Mouse (Mus musculus): ENCODE data around the gene Cpeb2. TPM values are rescaled to one million over a fixed set of nuclear protein-coding genes. Genes with fewer than 3 reads are reported as not detected.

Cpeb2 gene
- polyA plus RNA-seq, 2 experiments = 0.86 to 1.1 TPM

DNA sequence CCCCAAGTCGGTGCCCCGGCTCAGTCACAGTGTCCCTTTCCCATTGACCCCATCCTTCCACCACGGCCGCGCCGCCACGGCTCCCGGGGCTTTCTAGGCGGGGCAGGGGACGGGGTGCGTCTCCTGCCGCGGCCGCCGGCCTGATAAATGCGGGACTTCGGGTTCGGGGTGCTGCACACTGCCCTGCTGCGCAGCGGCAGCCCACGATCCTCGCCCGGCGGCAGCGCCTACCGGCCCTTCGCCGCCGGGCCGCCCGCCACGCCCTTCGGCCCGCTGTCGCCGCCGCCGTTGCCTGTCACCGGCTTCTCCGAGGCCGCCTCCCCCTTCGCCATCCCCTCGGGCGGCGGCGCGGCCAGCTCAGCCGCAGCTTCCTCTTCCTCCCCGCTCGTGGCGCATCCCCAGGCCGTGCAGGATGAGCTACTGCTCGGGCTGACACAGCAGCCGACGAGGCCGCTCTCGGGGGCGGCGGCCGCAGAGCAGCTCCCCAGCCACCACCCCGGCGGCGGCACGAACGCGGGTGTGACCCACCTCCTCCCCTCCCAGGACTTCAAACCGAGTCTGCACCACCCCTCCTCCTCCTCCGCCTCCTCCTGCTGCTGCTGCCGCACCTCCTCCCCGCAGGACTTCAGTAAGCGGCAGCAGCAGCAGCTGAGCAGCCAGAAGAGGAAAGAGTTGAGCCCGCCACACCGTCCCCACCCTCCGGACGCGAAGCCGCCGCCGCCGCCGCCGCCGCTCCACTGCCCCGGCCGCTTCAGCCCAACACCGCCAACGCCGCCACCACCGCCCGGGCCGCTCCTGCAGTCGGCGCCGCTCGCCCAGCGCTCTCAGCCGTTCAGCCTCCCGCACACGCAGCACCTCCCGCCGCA lies 579 bp downstream of the Cpeb2 start:
- 1% methylated on average over 60 of the region's 101 CpGs for WGBS (ENCODE audit: insufficient replicate concordance)
- H3K27me3 ChIP-seq (ENCODE audit: control insufficient read depth, insufficient read depth, low read length) = peaks cover 38% of the 10 kb centered on the region
- no peaks in the 10 kb centered on the region; a peak in 1 of 4 replicates for H3K4me1 ChIP-seq (replicated peaks; ENCODE audit: control insufficient read depth in 2 of 2, insufficient read depth in 2 of 2, low read length in 1 of 2)
- peak overlapping the region; percentile 75 for H3K27ac ChIP-seq
- TF ChIP-seq CTCF (IDR thresholded peaks at IDR 0.05; ENCODE audit: low read depth) (no peak), EP300 (IDR thresholded peaks at IDR 0.05; ENCODE audit: low read depth) (no peak)
- H3K9ac ChIP-seq (replicated peaks) = peak overlapping the region; percentile 69
- H3K4me3 ChIP-seq (ENCODE audit: insufficient read depth in 1 of 2, low read depth in 2 of 2, low read length in 2 of 2) = peak overlapping the region; percentile 58 to 76
- peak; percentile 56 for ATAC-seq (ENCODE audit: insufficient read depth)
- H3K4me2 ChIP-seq (ENCODE audit: low read depth) = peak overlapping the region; percentile 83
- DNase-seq (ENCODE audit: low read depth in 3 of 3, low spot score in 3 of 3) = peak in 1 of 3 experiments; percentile 46
- no peaks in the 10 kb centered on the region for H3K36me3 ChIP-seq (replicated peaks; ENCODE audit: control insufficient read depth, insufficient read depth, low read depth)
- H3K9me3 ChIP-seq (ENCODE audit: control insufficient read depth, low read length) = no peaks in the 10 kb centered on the region

DNA sequence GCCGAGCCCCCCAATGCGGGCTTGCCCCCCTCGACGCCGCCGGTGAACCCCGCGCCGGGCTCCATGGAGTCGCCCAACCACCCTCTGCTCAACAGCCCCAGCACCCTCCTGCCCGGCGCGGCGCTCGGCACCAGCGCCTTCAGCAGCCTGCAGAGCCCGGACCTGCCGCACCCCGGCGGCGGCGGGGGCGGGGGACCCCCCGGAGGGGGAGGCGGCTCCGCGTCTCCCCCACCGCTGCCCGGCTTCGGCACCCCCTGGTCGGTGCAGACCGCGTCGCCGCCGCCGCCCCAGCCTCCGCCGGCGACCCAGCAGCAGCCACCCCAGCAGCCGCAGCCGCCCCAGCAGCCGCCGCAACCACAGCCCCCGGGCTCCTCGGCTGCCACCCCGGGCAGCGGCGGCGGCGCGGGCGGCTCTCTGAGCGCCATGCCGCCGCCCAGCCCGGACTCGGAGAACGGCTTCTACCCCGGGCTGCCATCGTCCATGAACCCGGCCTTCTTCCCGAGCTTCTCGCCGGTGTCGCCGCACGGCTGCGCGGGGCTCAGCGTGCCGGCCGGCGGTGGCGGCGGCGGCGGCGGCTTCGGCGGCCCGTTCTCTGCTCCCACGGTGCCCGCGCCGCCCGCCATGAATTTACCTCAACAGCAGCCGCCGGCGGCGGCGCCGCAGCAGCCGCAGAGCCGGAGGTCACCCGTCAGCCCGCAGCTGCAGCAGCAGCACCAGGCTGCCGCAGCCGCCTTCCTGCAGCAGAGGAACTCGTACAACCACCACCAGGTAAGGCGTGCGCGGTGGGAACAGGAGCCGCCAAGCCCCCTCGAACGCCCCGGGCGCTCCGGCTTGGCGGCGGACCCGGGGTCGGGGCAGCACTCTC lies 1.6 kb downstream of the Cpeb2 start:
- Histone ChIP-seq H3K4me1 (replicated peaks; ENCODE audit: control insufficient read depth in 2 of 2, insufficient read depth in 2 of 2, low read length in 1 of 2) (peaks cover 0 to 4% of the 10 kb centered on the region in 2 experiments; a peak in 2 of 4 replicates), H3K4me3 (ENCODE audit: insufficient read depth in 1 of 2, low read depth in 2 of 2, low read length in 2 of 2) (peak overlapping the region; percentile 58 to 76), H3K27me3 (ENCODE audit: control insufficient read depth, insufficient read depth, low read length) (peaks cover 38% of the 10 kb centered on the region), H3K4me2 (ENCODE audit: low read depth) (peak overlapping the region; percentile 83), H3K36me3 (replicated peaks; ENCODE audit: control insufficient read depth, insufficient read depth, low read depth) (no peaks in the 10 kb centered on the region), H3K9me3 (ENCODE audit: control insufficient read depth, low read length) (no peaks in the 10 kb centered on the region), H3K9ac (replicated peaks) (peak overlapping the region; percentile 69), H3K27ac (no peak overlapping the region)
- TF ChIP-seq CTCF (IDR thresholded peaks at IDR 0.05; ENCODE audit: low read depth) (no peak), EP300 (IDR thresholded peaks at IDR 0.05; ENCODE audit: low read depth) (no peak)
- WGBS (ENCODE audit: insufficient replicate concordance) = under 1% methylated on average over 98 of the region's 113 CpGs
- DNase-seq (ENCODE audit: low read depth in 3 of 3, low spot score in 3 of 3) = no peak
- peak; percentile 9; the same call in 1 of the 2 replicates for ATAC-seq (ENCODE audit: insufficient read depth)

DNA sequence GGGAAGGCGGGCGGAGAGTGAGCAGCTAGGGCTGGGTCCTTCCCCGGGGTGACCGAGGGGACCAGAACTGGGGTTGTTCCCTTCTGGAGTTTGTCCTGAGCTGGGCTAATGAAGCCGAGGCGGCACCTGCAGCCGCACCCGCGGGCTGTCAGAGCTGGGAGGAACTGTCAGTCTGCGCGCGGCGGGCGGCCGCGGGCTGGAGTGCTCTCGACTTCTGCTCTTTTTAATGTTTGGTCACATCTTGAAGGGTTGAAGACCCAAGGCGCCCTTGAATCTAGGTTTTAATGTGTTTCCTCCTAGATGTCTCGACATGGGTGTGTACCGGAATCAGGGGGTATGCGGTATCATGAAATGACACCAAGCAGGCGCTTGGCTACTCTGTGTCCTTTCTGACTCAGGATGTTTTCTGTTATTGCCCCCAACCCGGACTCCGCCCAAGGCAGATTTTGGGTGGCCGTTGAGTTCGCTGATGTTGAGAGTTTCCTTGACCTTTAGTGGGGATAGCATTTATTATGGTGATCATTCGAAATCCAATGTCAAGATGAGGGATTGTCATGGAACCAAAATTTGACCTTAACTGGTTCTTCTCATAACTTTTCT lies 2.3 kb downstream of the Cpeb2 start:
- DNase-seq (ENCODE audit: low read depth in 3 of 3, low spot score in 3 of 3) = no peak
- H3K27ac ChIP-seq = no peak overlapping the region
- peaks cover 38% of the 10 kb centered on the region for H3K27me3 ChIP-seq (ENCODE audit: control insufficient read depth, insufficient read depth, low read length)
- no peak for ATAC-seq (ENCODE audit: insufficient read depth)
- peak overlapping the region; percentile 83 for H3K4me2 ChIP-seq (ENCODE audit: low read depth)
- TF ChIP-seq CTCF (IDR thresholded peaks at IDR 0.05; ENCODE audit: low read depth) (no peak), EP300 (IDR thresholded peaks at IDR 0.05; ENCODE audit: low read depth) (no peak)
- H3K36me3 ChIP-seq (replicated peaks; ENCODE audit: control insufficient read depth, insufficient read depth, low read depth) = no peaks in the 10 kb centered on the region
- peaks cover 0 to 4% of the 10 kb centered on the region in 2 experiments; a peak in 1 of 4 replicates for H3K4me1 ChIP-seq (replicated peaks; ENCODE audit: control insufficient read depth in 2 of 2, insufficient read depth in 2 of 2, low read length in 1 of 2)
- peak overlapping the region; percentile 69 for H3K9ac ChIP-seq (replicated peaks)
- peak overlapping the region; percentile 58 to 76 for H3K4me3 ChIP-seq (ENCODE audit: insufficient read depth in 1 of 2, low read depth in 2 of 2, low read length in 2 of 2)
- 2% methylated on average over 27 of the region's 27 CpGs for WGBS (ENCODE audit: insufficient replicate concordance)
- no peaks in the 10 kb centered on the region for H3K9me3 ChIP-seq (ENCODE audit: control insufficient read depth, low read length)

DNA sequence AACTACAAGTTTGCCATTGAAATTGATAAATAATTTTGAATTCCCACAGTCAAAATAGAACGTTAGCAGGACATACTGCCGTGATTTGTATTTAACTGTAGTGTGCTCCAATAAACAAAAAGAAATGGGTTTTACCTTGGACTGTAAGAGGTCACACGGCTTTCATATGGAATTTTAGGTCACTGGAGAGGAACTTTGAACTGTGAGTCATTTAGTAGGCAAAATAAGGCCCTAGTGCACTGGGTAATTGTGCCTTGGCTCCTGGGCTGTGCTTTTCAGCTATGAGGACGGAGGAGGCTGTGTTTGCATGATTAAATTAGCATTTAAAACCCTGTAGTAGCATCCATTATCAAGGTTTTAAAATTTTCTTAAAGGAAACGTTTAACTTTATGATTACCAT lies 3.0 kb downstream of the Cpeb2 start:
- Histone ChIP-seq H3K27me3 (ENCODE audit: control insufficient read depth, insufficient read depth, low read length) (peaks cover 38% of the 10 kb centered on the region), H3K4me1 (replicated peaks; ENCODE audit: control insufficient read depth in 2 of 2, insufficient read depth in 2 of 2, low read length in 1 of 2) (peaks cover 0 to 4% of the 10 kb centered on the region in 2 experiments; a peak in 1 of 4 replicates), H3K27ac (no peak overlapping the region), H3K4me2 (ENCODE audit: low read depth) (peak overlapping the region; percentile 83), H3K4me3 (ENCODE audit: insufficient read depth in 1 of 2, low read depth in 2 of 2, low read length in 2 of 2) (peak overlapping the region in 1 of 2 experiments; percentile 58; a peak in 3 of 4 replicates), H3K9me3 (ENCODE audit: control insufficient read depth, low read length) (no peaks in the 10 kb centered on the region), H3K36me3 (replicated peaks; ENCODE audit: control insufficient read depth, insufficient read depth, low read depth) (no peaks in the 10 kb centered on the region), H3K9ac (replicated peaks) (no peak overlapping the region)
- WGBS (ENCODE audit: insufficient replicate concordance) = 35% methylated on average over 5 of the region's 5 CpGs
- DNase-seq (ENCODE audit: low read depth in 3 of 3, low spot score in 3 of 3) (no peak), ATAC-seq (ENCODE audit: insufficient read depth) (no peak)
- TF ChIP-seq EP300 (IDR thresholded peaks at IDR 0.05; ENCODE audit: low read depth) (no peak), CTCF (IDR thresholded peaks at IDR 0.05; ENCODE audit: low read depth) (no peak)
